Mouse (Mus musculus): Measurements from ENCODE around the gene Sub1. TPM values are rescaled to one million over a fixed set of nuclear protein-coding genes. Genes with fewer than 3 reads are reported as not detected.

The Sub1 gene
- total and polyA plus RNA-seq, 2 experiments from 2014 or later, result 86.7 to 585 TPM

- Histone ChIP-seq H3K36me3 (ENCODE audit: insufficient read depth, low read length) (no peaks in the 10 kb centered on the region), H3K9me3 (ENCODE audit: low read length) (no peaks in the 10 kb centered on the region), H3K4me3 (ENCODE audit: low read length) (no peak overlapping the region), H3K4me2 (ENCODE audit: low read depth, low read length) (no peak overlapping the region), H3K9ac (replicated peaks; ENCODE audit: low read length) (no peak overlapping the region), H3K27me3 (ENCODE audit: insufficient read depth, low read length) (no peaks in the 10 kb centered on the region), H3K27ac (no peak overlapping the region), H3K4me1 (ENCODE audit: insufficient read depth, low read length) (no peaks in the 10 kb centered on the region)
- 75% methylated on average over 5 of the region's 5 CpGs for WGBS
- TF ChIP-seq CTCF (IDR thresholded peaks at IDR 0.05; ENCODE audit: low read depth), result no peak
- DNase-seq (ENCODE audit: low spot score), result no peak
- ATAC-seq, result no peak
Observed at GRCm38 (mm10) chr15:12014197-12014905, 17.6 kb upstream of the Sub1 start.

- Histone ChIP-seq H3K9me3 (ENCODE audit: low read length) (no peaks in the 10 kb centered on the region), H3K4me2 (ENCODE audit: low read depth, low read length) (no peak overlapping the region), H3K4me3 (ENCODE audit: low read length) (no peak overlapping the region), H3K27me3 (ENCODE audit: insufficient read depth, low read length) (no peaks in the 10 kb centered on the region), H3K27ac (no peak overlapping the region), H3K4me1 (ENCODE audit: insufficient read depth, low read length) (no peaks in the 10 kb centered on the region), H3K9ac (replicated peaks; ENCODE audit: low read length) (no peak overlapping the region), H3K36me3 (ENCODE audit: insufficient read depth, low read length) (no peaks in the 10 kb centered on the region)
- ATAC-seq, result no peak
- no peak for TF ChIP-seq CTCF (IDR thresholded peaks at IDR 0.05; ENCODE audit: low read depth)
- 74% methylated on average over 6 of the region's 6 CpGs for WGBS
- no peak for DNase-seq (ENCODE audit: low spot score)
Observed at GRCm38 (mm10) chr15:12013532-12014196, 16.9 kb upstream of the Sub1 start.

GRCm38 (mm10) chr15:12010602-12011044 lies 13.8 kb upstream of the Sub1 start:
- Histone ChIP-seq H3K36me3 (ENCODE audit: insufficient read depth, low read length) (no peaks in the 10 kb centered on the region), H3K27me3 (ENCODE audit: insufficient read depth, low read length) (no peaks in the 10 kb centered on the region), H3K9ac (replicated peaks; ENCODE audit: low read length) (no peak overlapping the region), H3K4me3 (ENCODE audit: low read length) (0 out of 2 replicates have a peak overlapping the region, but pooled peaks have one; percentile 6), H3K9me3 (ENCODE audit: low read length) (no peaks in the 10 kb centered on the region), H3K27ac (no peak overlapping the region), H3K4me2 (ENCODE audit: low read depth, low read length) (peak overlapping the region; percentile 50), H3K4me1 (ENCODE audit: insufficient read depth, low read length) (no peaks in the 10 kb centered on the region)
- ATAC-seq (0 out of 2 replicates have a peak, but pooled peaks have one; percentile 40), DNase-seq (ENCODE audit: low spot score) (no peak)
- WGBS, result 52% methylated on average over 18 of the region's 18 CpGs
- TF ChIP-seq CTCF (IDR thresholded peaks at IDR 0.05; ENCODE audit: low read depth), result no peak

GRCm38 (mm10) chr15:12009712-12010601 lies 13.2 kb upstream of the Sub1 start:
- Histone ChIP-seq H3K27me3 (ENCODE audit: insufficient read depth, low read length) (no peaks in the 10 kb centered on the region), H3K4me3 (ENCODE audit: low read length) (0 out of 2 replicates have a peak overlapping the region, but pooled peaks have one; percentile 6), H3K9me3 (ENCODE audit: low read length) (no peaks in the 10 kb centered on the region), H3K9ac (replicated peaks; ENCODE audit: low read length) (no peak overlapping the region), H3K36me3 (ENCODE audit: insufficient read depth, low read length) (no peaks in the 10 kb centered on the region), H3K27ac (no peak overlapping the region), H3K4me1 (ENCODE audit: insufficient read depth, low read length) (no peaks in the 10 kb centered on the region), H3K4me2 (ENCODE audit: low read depth, low read length) (peak overlapping the region; percentile 50)
- DNase-seq (ENCODE audit: low spot score) (no peak), ATAC-seq (no peak)
- no peak for TF ChIP-seq CTCF (IDR thresholded peaks at IDR 0.05; ENCODE audit: low read depth)
- WGBS, result 75% methylated on average over 23 of the region's 23 CpGs

- no peak overlapping the region for H3K9ac ChIP-seq (replicated peaks; ENCODE audit: low read length)
Observed at GRCm38 (mm10) chr15:12008894-12009293, 12.1 kb upstream of the Sub1 start.

GRCm38 (mm10) chr15:12007971-12008800 lies 11.4 kb upstream of the Sub1 start:
- Histone ChIP-seq H3K27me3 (ENCODE audit: insufficient read depth, low read length) (no peaks in the 10 kb centered on the region), H3K27ac (no peak overlapping the region), H3K36me3 (ENCODE audit: insufficient read depth, low read length) (no peaks in the 10 kb centered on the region), H3K9me3 (ENCODE audit: low read length) (no peaks in the 10 kb centered on the region), H3K4me2 (ENCODE audit: low read depth, low read length) (no peak overlapping the region), H3K9ac (replicated peaks; ENCODE audit: low read length) (no peak overlapping the region), H3K4me3 (ENCODE audit: low read length) (no peak overlapping the region), H3K4me1 (ENCODE audit: insufficient read depth, low read length) (no peaks in the 10 kb centered on the region)
- no peak for DNase-seq (ENCODE audit: low spot score)
- peak; percentile 28 for TF ChIP-seq CTCF (IDR thresholded peaks at IDR 0.05; ENCODE audit: low read depth)
- 0 out of 2 replicates have a peak, but pooled peaks have one; percentile 18 for ATAC-seq
- 72% methylated on average over 13 of the region's 13 CpGs for WGBS

More at GRCm38 (mm10) chr15:12008894-12009293, 12.1 kb upstream of the Sub1 start:
- DNase-seq (ENCODE audit: low spot score) (no peak), ATAC-seq (no peak)
- Histone ChIP-seq H3K36me3 (ENCODE audit: insufficient read depth, low read length) (no peaks in the 10 kb centered on the region), H3K4me1 (ENCODE audit: insufficient read depth, low read length) (no peaks in the 10 kb centered on the region), H3K27me3 (ENCODE audit: insufficient read depth, low read length) (no peaks in the 10 kb centered on the region), H3K4me3 (ENCODE audit: low read length) (no peak overlapping the region), H3K4me2 (ENCODE audit: low read depth, low read length) (no peak overlapping the region), H3K27ac (no peak overlapping the region), H3K9me3 (ENCODE audit: low read length) (no peaks in the 10 kb centered on the region)
- WGBS, result 96% methylated on average over 5 of the region's 5 CpGs
- no peak for TF ChIP-seq CTCF (IDR thresholded peaks at IDR 0.05; ENCODE audit: low read depth)
